Mouse (Mus musculus) intestine, embryonic 14.5 days (tissue): ENCODE results near the gene Cdkn2c. TPM values are rescaled to one million over a fixed set of nuclear protein-coding genes. Genes with fewer than 3 reads are reported as not detected.

Source experiments
- ATAC-seq: fragments of 200-750 bp; cut with Nextera tagmentation; replicated peaks from 2 replicates; pipeline ENCODE4 v1.8.0; 2017; ENCODE audit warnings: low read depth, moderate number of reproducible peaks, moderate TSS enrichment, moderate library complexity; ENCODE audit not compliant: low FRiP score, low TSS enrichment
- DNase-seq: peaks from one replicate; pipeline ENCODE4 v3.0.0-alpha.2; 2018; ENCODE audit warnings: low spot score
- H3K27ac ChIP-seq: fragments of 300-500 bp; sonication (generic); 2 replicates; pipeline ENCODE4 v1.5.1; 2014; ENCODE audit warnings: low read depth, mild to moderate bottlenecking, control low read depth
- H3K27me3 ChIP-seq: fragments of 300-500 bp; sonication (generic); replicated peaks from 2 replicates; pipeline ENCODE4 v1.6.1; 2014; ENCODE audit warnings: low read length, control low read depth; ENCODE audit not compliant: control insufficient read depth, insufficient read depth
- H3K36me3 ChIP-seq: fragments of 300-500 bp; sonication (generic); 2 replicates; pipeline ENCODE4 v1.6.1; 2014; ENCODE audit warnings: low read length, control low read depth; ENCODE audit not compliant: control insufficient read depth, insufficient read depth
- H3K4me1 ChIP-seq: fragments of 300-500 bp; sonication (generic); replicated peaks from 2 replicates; pipeline ENCODE4 v1.6.1; 2014; ENCODE audit warnings: low read length, control low read depth, mixed read lengths; ENCODE audit not compliant: control insufficient read depth, insufficient read depth
- H3K4me2 ChIP-seq: fragments of 300-500 bp; sonication (generic); 2 replicates; pipeline ENCODE4 v1.6.1; 2014; ENCODE audit warnings: low read length
- H3K4me3 ChIP-seq: fragments of 300-500 bp; sonication (generic); 2 replicates; pipeline ENCODE4 v1.5.1; 2014; ENCODE audit warnings: low read depth, low read length, control low read depth, mixed read lengths
- H3K9ac ChIP-seq: fragments of 300-500 bp; sonication (generic); 2 replicates; pipeline ENCODE4 v1.6.1; 2014; ENCODE audit warnings: mild to moderate bottlenecking, low read length
- H3K9me3 ChIP-seq: fragments of 300-500 bp; sonication (generic); 2 replicates; pipeline ENCODE4 v1.6.1; 2016; ENCODE audit warnings: low read length, control low read depth; ENCODE audit not compliant: control insufficient read depth
- WGBS: fragments of 180-500 bp; shearing (Covaris S2); extraction: QIAGEN DNeasy Blood & Tissue Kit; methylation state at CpG from one replicate; pipeline ENCODE4 v1.1.7; 2014; 5-methylcytosine and 5-hydroxymethylcytosine counted together
- polyA plus RNA-seq: library from polyadenylated mRNA; unstranded; fragments of >200 nt; fragmentation: Nextera tagmentation; extraction: Ambion mirVana; gene quantifications from 2 replicates; pipeline ENCODE4 v1.2.1, GENCODE M21; 2014

Gene Cdkn2c
- polyA plus RNA-seq, 1 experiment from 2014 or later = 5.7 TPM

DNA sequence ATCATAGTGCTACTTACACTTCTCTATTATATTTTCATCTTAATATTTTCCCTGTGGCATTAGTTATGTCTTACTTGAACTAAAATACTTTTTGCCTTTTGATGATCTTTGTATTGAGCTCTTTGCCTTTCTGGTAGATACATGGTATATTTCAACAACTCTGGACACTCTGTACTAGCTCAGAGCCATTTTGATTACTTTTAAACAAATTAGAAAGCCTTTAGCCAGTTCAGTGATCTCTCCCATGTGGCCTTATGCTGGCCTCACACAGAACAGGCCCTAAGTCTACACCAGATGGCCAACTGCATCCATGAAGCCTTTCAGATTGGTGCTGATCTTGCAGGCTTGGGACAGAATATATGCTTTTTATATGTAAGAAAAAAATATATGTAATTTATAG lies 13.7 kb downstream of the Cdkn2c start:
- H3K4me2 ChIP-seq = no peak overlapping the region
- no peak for DNase-seq
- no peak overlapping the region for H3K9ac ChIP-seq
- H3K9me3 ChIP-seq = no peaks in the 10 kb centered on the region
- H3K27ac ChIP-seq = no peak overlapping the region
- no peak for ATAC-seq
- H3K27me3 ChIP-seq = peaks cover 57% of the 10 kb centered on the region
- H3K36me3 ChIP-seq = no peaks in the 10 kb centered on the region
- H3K4me1 ChIP-seq = peaks cover 7% of the 10 kb centered on the region; the same call in 1 of the 2 replicates
- H3K4me3 ChIP-seq = no peak overlapping the region

GRCm38 (mm10) chr4:109649331-109649730 lies 17.7 kb downstream of the Cdkn2c start:
- no peaks in the 10 kb centered on the region for H3K36me3 ChIP-seq
- no peaks in the 10 kb centered on the region for H3K9me3 ChIP-seq
- WGBS = 80% methylated on average over 5 of the region's 5 CpGs

GRCm38 (mm10) chr4:109647281-109647680 lies 19.7 kb downstream of the Cdkn2c start:
- ATAC-seq (no peak), DNase-seq (no peak)
- Histone ChIP-seq H3K27me3 (peaks cover 7% of the 10 kb centered on the region), H3K4me3 (no peak overlapping the region), H3K9me3 (no peaks in the 10 kb centered on the region), H3K4me1 (no peaks in the 10 kb centered on the region), H3K27ac (no peak overlapping the region), H3K36me3 (no peaks in the 10 kb centered on the region), H3K4me2 (no peak overlapping the region), H3K9ac (no peak overlapping the region)
- 62% methylated on average over 4 of the region's 4 CpGs for WGBS

More at GRCm38 (mm10) chr4:109649331-109649730, 17.7 kb downstream of the Cdkn2c start:
- ATAC-seq = no peak
- Histone ChIP-seq H3K4me2 (no peak overlapping the region), H3K4me1 (no peaks in the 10 kb centered on the region), H3K27me3 (peaks cover 18% of the 10 kb centered on the region), H3K27ac (no peak overlapping the region), H3K4me3 (no peak overlapping the region), H3K9ac (no peak overlapping the region)
- DNase-seq = no peak

DNA sequence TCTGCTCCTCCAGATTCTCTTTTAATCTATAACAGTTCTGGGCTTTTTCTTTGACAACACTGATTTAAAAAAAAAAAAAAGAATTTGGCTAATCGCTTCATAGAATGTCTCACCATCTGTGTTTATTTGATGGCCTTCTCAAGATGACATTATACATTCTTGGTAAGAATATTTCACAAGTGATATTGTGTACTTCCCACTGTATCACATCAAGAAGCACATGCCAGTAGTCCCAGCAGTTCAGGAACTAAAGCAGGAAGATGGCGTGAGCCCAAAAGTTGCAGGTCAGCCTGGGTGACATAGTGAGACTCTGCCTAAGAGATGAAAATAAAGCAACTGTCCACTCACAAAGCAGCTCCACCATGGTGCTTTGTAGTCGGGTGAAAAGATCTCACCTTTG lies 25.5 kb downstream of the Cdkn2c start:
- H3K9me3 ChIP-seq = no peaks in the 10 kb centered on the region
- H3K36me3 ChIP-seq = no peaks in the 10 kb centered on the region
- no peak overlapping the region for H3K4me3 ChIP-seq
- no peak overlapping the region for H3K9ac ChIP-seq
- H3K27ac ChIP-seq = no peak overlapping the region
- H3K27me3 ChIP-seq = no peaks in the 10 kb centered on the region
- ATAC-seq (no peak), DNase-seq (no peak)
- H3K4me2 ChIP-seq = no peak overlapping the region
- WGBS = 80% methylated on average over 3 of the region's 3 CpGs
- no peaks in the 10 kb centered on the region for H3K4me1 ChIP-seq

DNA sequence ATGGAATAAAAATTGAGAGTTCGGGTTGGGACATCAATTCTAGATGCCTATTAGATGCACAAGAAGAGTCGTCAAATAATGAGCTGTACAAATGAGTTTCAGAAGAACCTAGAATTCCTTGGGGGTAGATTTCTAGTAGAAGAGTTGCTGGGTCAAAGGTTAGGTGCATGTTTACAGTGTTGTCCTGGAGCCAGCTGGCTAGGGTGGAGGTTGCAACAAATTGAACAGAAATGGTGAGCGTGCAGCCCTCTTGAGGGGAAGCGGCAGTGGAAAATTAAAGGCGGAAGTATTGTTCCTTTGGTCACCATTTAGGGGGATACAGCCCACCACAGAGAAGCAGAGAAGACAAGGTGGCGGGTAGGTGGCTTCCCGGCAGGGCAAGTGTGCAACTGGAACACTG lies 26.8 kb downstream of the Cdkn2c start:
- H3K27me3 ChIP-seq = no peaks in the 10 kb centered on the region
- no peaks in the 10 kb centered on the region for H3K36me3 ChIP-seq
- no peak overlapping the region for H3K4me2 ChIP-seq
- ATAC-seq = no peak
- H3K9me3 ChIP-seq = no peaks in the 10 kb centered on the region
- 92% methylated on average over 7 of the region's 7 CpGs for WGBS
- H3K4me1 ChIP-seq = no peaks in the 10 kb centered on the region
- no peak overlapping the region for H3K27ac ChIP-seq
- no peak overlapping the region for H3K9ac ChIP-seq
- H3K4me3 ChIP-seq = no peak overlapping the region
- no peak for DNase-seq

GRCm38 (mm10) chr4:109639356-109639755 lies 27.6 kb downstream of the Cdkn2c start:
- DNase-seq (no peak), ATAC-seq (no peak)
- H3K4me2 ChIP-seq = no peak overlapping the region
- no peaks in the 10 kb centered on the region for H3K9me3 ChIP-seq
- no peaks in the 10 kb centered on the region for H3K27me3 ChIP-seq
- no peaks in the 10 kb centered on the region for H3K4me1 ChIP-seq
- H3K4me3 ChIP-seq = no peak overlapping the region
- H3K36me3 ChIP-seq = no peaks in the 10 kb centered on the region
- no peak overlapping the region for H3K27ac ChIP-seq
- H3K9ac ChIP-seq = no peak overlapping the region
- 88% methylated on average over 9 of the region's 9 CpGs for WGBS

DNA sequence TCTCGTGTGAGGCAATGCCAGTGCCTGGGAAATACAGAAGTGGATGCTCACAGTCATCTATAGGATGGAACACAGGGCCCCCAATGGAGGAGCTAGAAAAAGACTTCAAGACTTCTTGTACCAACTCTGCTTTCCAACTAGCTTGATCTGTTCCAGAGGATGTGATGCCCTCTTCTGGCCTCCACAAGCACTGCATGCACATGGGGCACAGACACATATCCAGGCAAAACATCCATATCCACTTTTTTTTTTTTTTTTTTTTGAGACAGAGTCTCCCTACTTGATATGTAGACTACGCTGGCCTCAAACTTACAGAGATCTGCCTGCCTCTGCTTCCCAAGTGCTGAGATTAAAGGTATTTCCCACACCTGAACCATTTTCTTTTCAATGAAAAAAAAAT lies 32.0 kb downstream of the Cdkn2c start:
- WGBS = 97% methylated on average over 2 of the region's 2 CpGs
- Histone ChIP-seq H3K4me3 (no peak overlapping the region), H3K9ac (no peak overlapping the region), H3K27me3 (no peaks in the 10 kb centered on the region), H3K9me3 (no peaks in the 10 kb centered on the region), H3K27ac (no peak overlapping the region), H3K4me2 (no peak overlapping the region), H3K36me3 (no peaks in the 10 kb centered on the region), H3K4me1 (no peaks in the 10 kb centered on the region)
- ATAC-seq (no peak), DNase-seq (no peak)

GRCm38 (mm10) chr4:109631029-109631428 lies 36.0 kb downstream of the Cdkn2c start:
- no peak overlapping the region for H3K4me3 ChIP-seq
- WGBS = 80% methylated on average over 4 of the region's 4 CpGs

GRCm38 (mm10) chr4:109630215-109630614 lies 36.8 kb downstream of the Cdkn2c start:
- Histone ChIP-seq H3K36me3 (no peaks in the 10 kb centered on the region), H3K4me2 (no peak overlapping the region), H3K9me3 (no peaks in the 10 kb centered on the region), H3K27me3 (no peaks in the 10 kb centered on the region), H3K4me1 (no peaks in the 10 kb centered on the region), H3K27ac (no peak overlapping the region), H3K9ac (no peak overlapping the region), H3K4me3 (no peak overlapping the region)
- DNase-seq (no peak), ATAC-seq (no peak)
- WGBS = 69% methylated on average over 2 of the region's 2 CpGs

More at GRCm38 (mm10) chr4:109631029-109631428, 36.0 kb downstream of the Cdkn2c start:
- H3K36me3 ChIP-seq = no peaks in the 10 kb centered on the region
- H3K4me2 ChIP-seq = no peak overlapping the region
- H3K4me1 ChIP-seq = no peaks in the 10 kb centered on the region
- no peaks in the 10 kb centered on the region for H3K9me3 ChIP-seq
- no peak for DNase-seq
- no peaks in the 10 kb centered on the region for H3K27me3 ChIP-seq
- ATAC-seq = no peak
- no peak overlapping the region for H3K27ac ChIP-seq
- no peak overlapping the region for H3K9ac ChIP-seq
